Mouse (Mus musculus) testis, adult 2 months (tissue): ENCODE results near the gene Ccdc47.

Experiments used
- CTCF ChIP-seq: fragments of 200-500 bp; IDR thresholded peaks from 2 replicates; pipeline ENCODE4 v1.5.1; 2012; ENCODE audit warnings: low read depth, mild to moderate bottlenecking, inconsistent platforms, low read length, moderate library complexity; ENCODE audit not compliant: control insufficient read depth, insufficient read depth, insufficient replicate concordance
- POLR2A ChIP-seq: fragments of 200-500 bp; IDR thresholded peaks from 2 replicates; pipeline ENCODE4 v1.6.1; 2012; ENCODE audit warnings: low read depth, mild to moderate bottlenecking, inconsistent platforms, low read length, moderate library complexity; ENCODE audit not compliant: control insufficient read depth

GRCm38 (mm10) chr11:106192241-106192640, 23.9 kb downstream of the Ccdc47 start:
- no peak for TF ChIP-seq CTCF
- no peak for TF ChIP-seq POLR2A
